Mouse (Mus musculus) erythroblast, embryonic 14.5 days (primary cell): ENCODE results near the gene Dock1.

Experiments
- GATA1 ChIP-seq: IDR thresholded peaks from 2 replicates; pipeline ENCODE4 v1.6.1; 2012; ENCODE audit warnings: low read length, inconsistent platforms, mixed read lengths
- TAL1 ChIP-seq: IDR thresholded peaks from 3 replicates; pipeline ENCODE4 v1.6.1; 2012; ENCODE audit warnings: low read length, inconsistent platforms, mixed read lengths

GRCm38 (mm10) chr7:134892972-134893371 is 222.5 kb downstream of the Dock1 start:
- no peak for TF ChIP-seq GATA1
- TF ChIP-seq TAL1: no peak
